Mouse (Mus musculus): ENCODE measurements around the gene Mrps18c.

- TF ChIP-seq POLR2A (IDR thresholded peaks at IDR 0.05; ENCODE audit: control insufficient read depth, low read depth, low read length) (no peak), CTCF (IDR thresholded peaks at IDR 0.05; ENCODE audit: control insufficient read depth, insufficient read depth, insufficient replicate concordance, low read depth, low read length) (no peak)
These were observed 35.4 kb downstream of the Mrps18c start for GRCm38 (mm10) chr5:100833841-100834240.

Measured in testis, adult 2 months (tissue).